In the genomic region with DNA sequence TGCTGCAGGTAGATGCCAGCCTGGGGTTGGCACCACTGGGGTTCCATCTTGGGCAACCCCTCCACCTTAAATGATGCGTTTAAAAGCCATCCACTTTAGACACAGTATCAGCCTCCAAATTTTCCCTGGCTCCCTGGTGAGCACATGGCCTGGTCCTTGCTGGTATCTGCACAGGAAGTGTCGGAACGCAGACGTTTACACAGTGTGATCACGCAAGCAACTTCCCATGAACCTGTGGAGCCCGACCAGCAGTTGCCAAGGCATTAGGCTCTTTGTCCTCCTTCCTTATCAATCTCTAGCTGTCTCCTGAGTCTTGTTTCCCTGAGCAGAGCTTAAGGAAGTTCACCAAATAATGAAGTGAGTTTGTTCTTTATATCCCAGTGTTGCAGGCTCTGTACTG, we compare ENCODE assay signal across 31 mouse cellular contexts. TPM values are rescaled to one million over a fixed set of nuclear protein-coding genes. Genes with fewer than 3 reads are reported as not detected.
A peak's percentile ranks its signal among the peaks of the same experiment; 100 is the strongest.
DNase-seq lines count a peak whose midpoint lies in the region; TF ChIP-seq lines count a peak whose summit lies in the region.
"Had no signal": no experiment of that assay in that cellular context is flagged by ENCODE, and none has a peak within 500 bp of the region (broad histone marks: within the 10 kb centered on the region; RNA-seq: fewer than 3 reads in every experiment).

No protein-coding gene starts in this region.

- 27% methylated on average over 6 of the region's 6 CpGs for WGBS in lung, adult 2 months

- DNase-seq in lung, adult 18-20 months, result peak; percentile 28 to 35
- DNase-seq in lung, adult 2 months, result no peak
- DNase-seq in lung, postnatal 14 days, result peak; percentile 22
- DNase-seq in lung, postnatal 36 days, result peak; percentile 54
- no peak for DNase-seq in layer of hippocampus, adult 18-20 months (ENCODE audit: low spot score in 2 of 2)
- no peak for DNase-seq in retina, postnatal 1 day
- DNase-seq: adrenal gland, adult 2 months; adrenal gland, postnatal 14 days; cerebellum, adult 11 months; cerebellum, adult 2 months; cerebellum, adult 9-11 months; cerebellum, postnatal 25 days; forebrain, postnatal 0 days; gastrocnemius, adult 2 months; gastrocnemius, postnatal 14 days; heart, adult 11 months; heart, postnatal 14 days; heart, postnatal 4 days had no signal

- no peak for TF ChIP-seq CTCF in lung, adult 2 months (IDR thresholded peaks at IDR 0.05; ENCODE audit: insufficient read depth, low read length)

- no peak for TF ChIP-seq POLR2A in lung, adult 2 months (IDR thresholded peaks at IDR 0.05; ENCODE audit: borderline replicate concordance, extremely low read depth, low read depth, low read length)

- H3K4me3 ChIP-seq in lung, adult 2 months (replicated peaks; ENCODE audit: extremely low read depth, low read depth, low read length), result no peak overlapping the region
- H3K4me3 ChIP-seq: embryonic facial prominence, embryonic 12.5 days; embryonic facial prominence, embryonic 15.5 days; gastrocnemius, adult 2 months; heart, embryonic 13.5 days had no signal

- peaks cover 3% of the 10 kb centered on the region for H3K4me1 ChIP-seq in lung, adult 2 months (ENCODE audit: control insufficient read depth, insufficient read depth, low read length)
- H3K4me1 ChIP-seq: embryonic facial prominence, embryonic 12.5 days; embryonic facial prominence, embryonic 15.5 days had no signal

RNA-seq across cellular contexts. Expression of a gene that starts 26.7 kb away (rescaled TPM):
- not detected in 2 replicates for polyA plus RNA-seq in lung, adult 2 months (2012; rRNA removed)
- not detected for total RNA-seq in layer of hippocampus, adult 18-20 months (2021)
- total RNA-seq: adrenal gland, adult 2 months; common myeloid progenitor, adult 5-6 weeks; forebrain, postnatal 0 days; gastrocnemius, adult 2 months; gastrocnemius, postnatal 14 days; gastrocnemius, postnatal 4 days; MEL had no signal
- polyA plus RNA-seq: adrenal gland, adult 2 months; C2C12; CD4-positive, CD25-positive, alpha-beta regulatory T cell, adult 4 months; cerebellum, adult 2 months; embryonic facial prominence, embryonic 12.5 days; embryonic facial prominence, embryonic 15.5 days; forebrain, embryonic 11.5 days; forebrain, embryonic 14.5 days; forebrain, postnatal 0 days; frontal cortex, adult 2 months; hindbrain, embryonic 11.5 days; hindbrain, embryonic 14.5 days had no signal

Comparison
In these comparisons a context has a peak if more than half of its experiments do, and no peak if none do; other contexts are left out.
1. DNase-seq: peak in lung, adult 18-20 months (2 of 2), lung, postnatal 14 days (single experiment) and lung, postnatal 36 days (single experiment); none in lung, adult 2 months (single experiment), layer of hippocampus, adult 18-20 months (0 of 2) and retina, postnatal 1 day (single experiment).